Mouse (Mus musculus) liver, embryonic 11.5 days (tissue): ENCODE data around the gene Gm853. TPM values are rescaled to one million over a fixed set of nuclear protein-coding genes. Genes with fewer than 3 reads are reported as not detected.

Experiments used
- ATAC-seq: fragments of 200-750 bp; cut with Nextera tagmentation; replicated peaks from 2 replicates; pipeline ENCODE4 v1.8.0; 2017; ENCODE audit warnings: moderate number of reproducible peaks, mild to moderate bottlenecking, moderate TSS enrichment, moderate library complexity; ENCODE audit not compliant: low FRiP score
- DNase-seq: peaks from one replicate; pipeline ENCODE4 v3.0.0-alpha.2; 2017; ENCODE audit warnings: low spot score
- H3K27ac ChIP-seq: fragments of 300-500 bp; sonication (generic); 2 replicates; pipeline ENCODE4 v1.5.1; 2014; ENCODE audit warnings: mild to moderate bottlenecking, low read depth, low read length, control low read depth
- H3K27me3 ChIP-seq: fragments of 300-500 bp; sonication (generic); replicated peaks from 2 replicates; pipeline ENCODE4 v1.6.1; 2014; ENCODE audit warnings: low read length, mixed read lengths; ENCODE audit not compliant: control insufficient read depth, insufficient read depth
- H3K36me3 ChIP-seq: fragments of 300-500 bp; sonication (generic); 2 replicates; pipeline ENCODE4 v1.6.1; 2014; ENCODE audit warnings: mild to moderate bottlenecking, low read length, moderate library complexity, mixed read lengths; ENCODE audit not compliant: control insufficient read depth, insufficient read depth
- H3K4me1 ChIP-seq: fragments of 300-500 bp; sonication (generic); replicated peaks from 2 replicates; pipeline ENCODE4 v1.6.1; 2014; ENCODE audit warnings: low read length, mixed read lengths; ENCODE audit not compliant: control insufficient read depth, insufficient read depth
- H3K4me2 ChIP-seq: fragments of 300-500 bp; sonication (generic); 2 replicates; pipeline ENCODE4 v1.6.1; 2014; ENCODE audit warnings: mild to moderate bottlenecking, control low read depth, moderate library complexity
- H3K4me3 ChIP-seq: fragments of 300-500 bp; sonication (generic); 2 replicates; pipeline ENCODE4 v1.5.1; 2014; ENCODE audit warnings: low read depth, low read length, control low read depth
- H3K9ac ChIP-seq: fragments of 300-500 bp; sonication (generic); 2 replicates; pipeline ENCODE4 v1.6.1; 2014; ENCODE audit warnings: low read depth, low read length, control low read depth
- H3K9me3 ChIP-seq: fragments of 300-500 bp; sonication (generic); 2 replicates; pipeline ENCODE4 v1.6.1; 2016; ENCODE audit warnings: low read length, inconsistent platforms, mixed read lengths; ENCODE audit not compliant: control insufficient read depth
- WGBS: fragments of 180-500 bp; shearing (Covaris S2); extraction: QIAGEN DNeasy Blood & Tissue Kit; methylation state at CpG from one replicate; pipeline ENCODE4 v1.1.7; 2014; 5-methylcytosine and 5-hydroxymethylcytosine counted together
- polyA plus RNA-seq: library from polyadenylated mRNA; unstranded; fragments of >200 nt; fragmentation: Nextera tagmentation; extraction: Ambion mirVana; gene quantifications from 2 replicates; pipeline ENCODE4 v1.2.1, GENCODE M21; 2014

Gm853 gene
- polyA plus RNA-seq, 1 experiment from 2014 or later, result not detected

GRCm38 (mm10) chr4:130186891-130187290 is 35.3 kb downstream of the Gm853 start:
- no peak overlapping the region for H3K4me3 ChIP-seq
- DNase-seq, result no peak

GRCm38 (mm10) chr4:130186450-130186849 is 35.8 kb downstream of the Gm853 start:
- Histone ChIP-seq H3K4me1 (no peaks in the 10 kb centered on the region), H3K27ac (no peak overlapping the region), H3K9me3 (no peaks in the 10 kb centered on the region), H3K9ac (no peak overlapping the region), H3K27me3 (no peaks in the 10 kb centered on the region; the same call in 1 of the 2 replicates), H3K4me3 (no peak overlapping the region), H3K4me2 (no peak overlapping the region), H3K36me3 (no peaks in the 10 kb centered on the region)
- 70% methylated on average over 9 of the region's 9 CpGs for WGBS
- ATAC-seq (no peak), DNase-seq (no peak)

More at GRCm38 (mm10) chr4:130186891-130187290, 35.3 kb downstream of the Gm853 start:
- Histone ChIP-seq H3K4me1 (no peaks in the 10 kb centered on the region), H3K27me3 (no peaks in the 10 kb centered on the region), H3K27ac (no peak overlapping the region), H3K4me2 (no peak overlapping the region), H3K36me3 (no peaks in the 10 kb centered on the region), H3K9ac (no peak overlapping the region), H3K9me3 (no peaks in the 10 kb centered on the region)
- WGBS, result 75% methylated on average over 12 of the region's 12 CpGs
- no peak for ATAC-seq

GRCm38 (mm10) chr4:130183879-130184278 is 38.3 kb downstream of the Gm853 start:
- no peaks in the 10 kb centered on the region; the same call in 1 of the 2 replicates for H3K27me3 ChIP-seq

GRCm38 (mm10) chr4:130183023-130183422 is 39.2 kb downstream of the Gm853 start:
- Histone ChIP-seq H3K27ac (no peak overlapping the region), H3K36me3 (no peaks in the 10 kb centered on the region), H3K4me2 (no peak overlapping the region), H3K9ac (no peak overlapping the region), H3K9me3 (no peaks in the 10 kb centered on the region), H3K27me3 (no peaks in the 10 kb centered on the region; the same call in 1 of the 2 replicates), H3K4me3 (no peak overlapping the region), H3K4me1 (no peaks in the 10 kb centered on the region)
- DNase-seq, result no peak
- WGBS, result 70% methylated on average over 13 of the region's 13 CpGs
- ATAC-seq, result no peak

More at GRCm38 (mm10) chr4:130183879-130184278, 38.3 kb downstream of the Gm853 start:
- no peak for ATAC-seq
- Histone ChIP-seq H3K9me3 (no peaks in the 10 kb centered on the region), H3K27ac (no peak overlapping the region), H3K4me1 (no peaks in the 10 kb centered on the region), H3K4me2 (no peak overlapping the region), H3K36me3 (no peaks in the 10 kb centered on the region), H3K9ac (no peak overlapping the region), H3K4me3 (no peak overlapping the region)
- WGBS, result 84% methylated on average over 5 of the region's 5 CpGs
- DNase-seq, result no peak

GRCm38 (mm10) chr4:130181886-130182285 is 40.3 kb downstream of the Gm853 start:
- Histone ChIP-seq H3K9me3 (no peaks in the 10 kb centered on the region), H3K4me3 (no peak overlapping the region), H3K27me3 (peaks cover 3% of the 10 kb centered on the region; the same call in 1 of the 2 replicates), H3K36me3 (no peaks in the 10 kb centered on the region), H3K9ac (no peak overlapping the region), H3K4me2 (no peak overlapping the region), H3K4me1 (no peaks in the 10 kb centered on the region), H3K27ac (no peak overlapping the region)
- WGBS, result 46% methylated on average over 4 of the region's 4 CpGs
- no peak for DNase-seq
- no peak for ATAC-seq

GRCm38 (mm10) chr4:130180909-130181602 is 41.1 kb downstream of the Gm853 start:
- no peak overlapping the region for H3K4me3 ChIP-seq
- no peaks in the 10 kb centered on the region for H3K9me3 ChIP-seq
- WGBS, result 69% methylated on average over 7 of the region's 7 CpGs
- DNase-seq (no peak), ATAC-seq (no peak)
- H3K4me2 ChIP-seq, result no peak overlapping the region
- H3K27me3 ChIP-seq, result peaks cover 3% of the 10 kb centered on the region; the same call in 1 of the 2 replicates
- H3K27ac ChIP-seq, result no peak overlapping the region
- H3K36me3 ChIP-seq, result no peaks in the 10 kb centered on the region
- no peaks in the 10 kb centered on the region for H3K4me1 ChIP-seq
- no peak overlapping the region for H3K9ac ChIP-seq

- Histone ChIP-seq H3K4me3 (no peak overlapping the region), H3K27me3 (peaks cover 13% of the 10 kb centered on the region), H3K9me3 (no peaks in the 10 kb centered on the region), H3K27ac (no peak overlapping the region), H3K9ac (no peak overlapping the region), H3K4me1 (peaks cover 10% of the 10 kb centered on the region), H3K4me2 (no peak overlapping the region), H3K36me3 (no peaks in the 10 kb centered on the region)
- ATAC-seq (no peak), DNase-seq (no peak)
- WGBS, result 74% methylated on average over 3 of the region's 3 CpGs
These were observed 42.3 kb downstream of the Gm853 start for GRCm38 (mm10) chr4:130179876-130180275.

- WGBS, result 59% methylated on average over 7 of the region's 7 CpGs
- Histone ChIP-seq H3K9me3 (no peaks in the 10 kb centered on the region), H3K9ac (no peak overlapping the region), H3K27ac (no peak overlapping the region), H3K4me1 (peaks cover 23% of the 10 kb centered on the region), H3K4me2 (no peak overlapping the region), H3K27me3 (peaks cover 29% of the 10 kb centered on the region), H3K36me3 (no peaks in the 10 kb centered on the region), H3K4me3 (no peak overlapping the region)
- ATAC-seq (no peak), DNase-seq (no peak)
These were observed 44.7 kb downstream of the Gm853 start for GRCm38 (mm10) chr4:130177536-130177935.

GRCm38 (mm10) chr4:130177087-130177486 is 45.1 kb downstream of the Gm853 start:
- Histone ChIP-seq H3K4me1 (peaks cover 27% of the 10 kb centered on the region), H3K27ac (no peak overlapping the region), H3K36me3 (no peaks in the 10 kb centered on the region), H3K4me3 (no peak overlapping the region), H3K4me2 (no peak overlapping the region), H3K9ac (no peak overlapping the region), H3K27me3 (peaks cover 33% of the 10 kb centered on the region), H3K9me3 (no peaks in the 10 kb centered on the region)
- no peak for DNase-seq
- ATAC-seq, result no peak
- WGBS, result 59% methylated on average over 4 of the region's 4 CpGs
